Mouse (Mus musculus): Measurements from ENCODE around the gene Kirrel. TPM values are rescaled to one million over a fixed set of nuclear protein-coding genes. Genes with fewer than 3 reads are reported as not detected.

Kirrel gene
- total and polyA plus RNA-seq, 2 experiments from 2014 or later = 2.9 to 11.3 TPM

DNA sequence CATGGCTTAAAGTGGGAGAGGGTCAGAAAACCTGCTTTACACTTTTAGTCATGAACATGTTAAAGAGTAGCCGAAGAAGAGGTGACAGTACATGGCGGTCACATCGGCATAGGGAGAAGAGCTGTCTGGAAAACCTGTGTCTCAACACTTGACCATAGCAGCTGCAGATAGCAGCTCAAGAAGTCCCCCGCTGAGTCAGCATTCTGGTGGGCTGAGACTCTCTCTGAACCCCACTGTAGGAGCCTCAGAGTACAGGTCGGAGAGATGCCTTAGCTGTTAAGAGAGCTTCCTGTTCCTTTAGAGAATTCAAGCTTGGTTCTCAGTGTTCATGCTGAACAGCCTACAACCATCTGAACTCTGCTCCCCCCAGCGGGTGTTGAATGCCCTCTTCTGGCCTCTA, 136.0 kb downstream of the Kirrel start:
- ATAC-seq = no peak
- no peak for TF ChIP-seq CTCF (IDR thresholded peaks at IDR 0.05; ENCODE audit: low read depth)
- no peak overlapping the region for H3K9ac ChIP-seq (replicated peaks; ENCODE audit: low read length)
- no peak overlapping the region for H3K4me2 ChIP-seq (ENCODE audit: low read depth, low read length)
- no peak for DNase-seq (ENCODE audit: low spot score)
- H3K36me3 ChIP-seq (ENCODE audit: insufficient read depth, low read length) = no peaks in the 10 kb centered on the region
- no peak overlapping the region for H3K27ac ChIP-seq
- H3K4me3 ChIP-seq (ENCODE audit: low read length) = no peak overlapping the region
- no peaks in the 10 kb centered on the region for H3K4me1 ChIP-seq (ENCODE audit: insufficient read depth, low read length)
- 88% methylated on average over 6 of the region's 6 CpGs for WGBS
- H3K9me3 ChIP-seq (ENCODE audit: low read length) = no peaks in the 10 kb centered on the region
- H3K27me3 ChIP-seq (ENCODE audit: insufficient read depth, low read length) = no peaks in the 10 kb centered on the region

GRCm38 (mm10) chr3:87034061-87034460, 140.5 kb downstream of the Kirrel start:
- no peak for ATAC-seq
- no peak overlapping the region for H3K9ac ChIP-seq (replicated peaks; ENCODE audit: low read length)
- no peak overlapping the region for H3K4me3 ChIP-seq (ENCODE audit: low read length)
- no peaks in the 10 kb centered on the region for H3K9me3 ChIP-seq (ENCODE audit: low read length)
- 85% methylated on average over 4 of the region's 4 CpGs for WGBS
- H3K27ac ChIP-seq = no peak overlapping the region
- H3K27me3 ChIP-seq (ENCODE audit: insufficient read depth, low read length) = no peaks in the 10 kb centered on the region
- H3K4me1 ChIP-seq (ENCODE audit: insufficient read depth, low read length) = no peaks in the 10 kb centered on the region
- DNase-seq (ENCODE audit: low spot score) = no peak
- H3K4me2 ChIP-seq (ENCODE audit: low read depth, low read length) = no peak overlapping the region
- H3K36me3 ChIP-seq (ENCODE audit: insufficient read depth, low read length) = no peaks in the 10 kb centered on the region
- TF ChIP-seq CTCF (IDR thresholded peaks at IDR 0.05; ENCODE audit: low read depth) = no peak

DNA sequence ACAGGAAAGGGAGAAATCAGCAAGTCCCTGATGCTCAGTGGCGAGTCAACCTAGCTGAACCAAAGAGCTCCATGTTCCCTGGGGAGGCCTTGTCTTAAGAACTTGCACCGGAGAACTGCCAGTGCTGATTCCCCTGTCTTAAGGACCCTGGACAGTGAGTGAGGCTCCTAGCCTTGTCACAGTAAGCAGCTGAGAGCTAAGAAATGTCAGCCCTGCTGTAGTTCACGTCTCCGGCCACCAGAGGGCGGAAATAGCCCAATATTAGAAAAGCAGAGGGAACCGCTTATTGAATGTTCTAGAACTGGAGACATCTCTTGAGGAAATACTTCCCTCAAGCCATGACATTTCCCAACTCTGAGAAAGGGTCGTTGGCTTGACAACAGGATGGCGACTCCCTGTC, 141.2 kb downstream of the Kirrel start:
- Histone ChIP-seq H3K27me3 (ENCODE audit: insufficient read depth, low read length) (no peaks in the 10 kb centered on the region), H3K9ac (replicated peaks; ENCODE audit: low read length) (no peak overlapping the region), H3K9me3 (ENCODE audit: low read length) (no peaks in the 10 kb centered on the region), H3K4me1 (ENCODE audit: insufficient read depth, low read length) (no peaks in the 10 kb centered on the region), H3K4me2 (ENCODE audit: low read depth, low read length) (no peak overlapping the region), H3K27ac (no peak overlapping the region), H3K36me3 (ENCODE audit: insufficient read depth, low read length) (no peaks in the 10 kb centered on the region), H3K4me3 (ENCODE audit: low read length) (no peak overlapping the region)
- 26% methylated on average over 8 of the region's 8 CpGs for WGBS
- peak; percentile 95 for TF ChIP-seq CTCF (IDR thresholded peaks at IDR 0.05; ENCODE audit: low read depth)
- peak; percentile 66; the same call in 1 of the 2 replicates for ATAC-seq
- peak; percentile 88 for DNase-seq (ENCODE audit: low spot score)

DNA sequence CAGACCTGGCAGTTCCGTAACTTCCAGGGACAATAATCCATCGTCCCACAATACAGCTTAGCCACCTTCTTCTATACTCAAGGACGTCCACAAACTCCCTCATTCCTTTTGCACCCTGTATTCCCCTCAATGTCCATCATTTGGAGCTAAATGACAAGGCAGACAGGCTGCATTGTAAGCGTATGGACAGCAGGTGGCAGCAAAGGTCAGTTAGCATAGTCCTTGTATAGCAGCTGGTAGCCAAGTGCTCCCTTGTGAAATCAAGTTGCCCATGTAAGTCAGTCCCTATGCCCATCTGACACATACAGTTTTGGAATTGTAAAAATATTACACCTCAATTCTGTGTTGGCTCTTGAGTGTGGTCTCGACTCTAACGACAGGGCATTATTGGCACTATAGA, 143.7 kb downstream of the Kirrel start:
- no peaks in the 10 kb centered on the region for H3K4me1 ChIP-seq (ENCODE audit: insufficient read depth, low read length)
- no peak overlapping the region for H3K4me2 ChIP-seq (ENCODE audit: low read depth, low read length)
- H3K36me3 ChIP-seq (ENCODE audit: insufficient read depth, low read length) = no peaks in the 10 kb centered on the region
- no peak overlapping the region for H3K27ac ChIP-seq
- H3K4me3 ChIP-seq (ENCODE audit: low read length) = no peak overlapping the region
- DNase-seq (ENCODE audit: low spot score) (peak; percentile 87), ATAC-seq (peak; percentile 69; the same call in 1 of the 2 replicates)
- peak; percentile 98 for TF ChIP-seq CTCF (IDR thresholded peaks at IDR 0.05; ENCODE audit: low read depth)
- H3K9me3 ChIP-seq (ENCODE audit: low read length) = no peaks in the 10 kb centered on the region
- no peaks in the 10 kb centered on the region for H3K27me3 ChIP-seq (ENCODE audit: insufficient read depth, low read length)
- no peak overlapping the region for H3K9ac ChIP-seq (replicated peaks; ENCODE audit: low read length)
- WGBS = 23% methylated on average over 6 of the region's 6 CpGs

Other genes starting within 250 kb of the Kirrel start
- 12.4 and 20.5 TPM in 2 replicates for gene Cd1d1, start 175.3 kb downstream of the Kirrel start, total RNA-seq (2014; rRNA removed)
- gene Cd1d1, start 175.3 kb downstream of the Kirrel start, polyA plus RNA-seq (2015; fragmentation: Nextera tagmentation; extraction: Ambion mirVana) = 31.5 and 40.8 TPM in 2 replicates
- 16.7 and 21.0 TPM in 2 replicates for gene Fcrls, start 89.0 kb upstream of the Kirrel start, total RNA-seq (2014; rRNA removed)
- 16.7 and 16.9 TPM in 2 replicates for gene Fcrls, start 89.0 kb upstream of the Kirrel start, polyA plus RNA-seq (2015; fragmentation: Nextera tagmentation; extraction: Ambion mirVana)
- not detected in 2 replicates for gene Cd5l, start 183.1 kb upstream of the Kirrel start, total RNA-seq (2014; rRNA removed)
- 0.09 TPM in 1 of 2 replicates, not detected in the other for gene Cd5l, start 183.1 kb upstream of the Kirrel start, polyA plus RNA-seq (2015; fragmentation: Nextera tagmentation; extraction: Ambion mirVana)
- 0.05 TPM in 1 of 2 replicates, not detected in the other for gene Fcrl1, start 201.6 kb upstream of the Kirrel start, total RNA-seq (2014; rRNA removed)
- 0.23 TPM in 1 of 2 replicates, not detected in the other for gene Fcrl1, start 201.6 kb upstream of the Kirrel start, polyA plus RNA-seq (2015; fragmentation: Nextera tagmentation; extraction: Ambion mirVana)